Mouse (Mus musculus): Measurements from ENCODE around the gene Galnt13.
A peak's percentile ranks its signal among the peaks of the same experiment; 100 is the strongest.
"Not testable (repeated sequence)": the region's sequence is repeated elsewhere in the genome, so short reads cannot be mapped to it uniquely, and the experiment has no call there.

The Galnt13 gene

DNA sequence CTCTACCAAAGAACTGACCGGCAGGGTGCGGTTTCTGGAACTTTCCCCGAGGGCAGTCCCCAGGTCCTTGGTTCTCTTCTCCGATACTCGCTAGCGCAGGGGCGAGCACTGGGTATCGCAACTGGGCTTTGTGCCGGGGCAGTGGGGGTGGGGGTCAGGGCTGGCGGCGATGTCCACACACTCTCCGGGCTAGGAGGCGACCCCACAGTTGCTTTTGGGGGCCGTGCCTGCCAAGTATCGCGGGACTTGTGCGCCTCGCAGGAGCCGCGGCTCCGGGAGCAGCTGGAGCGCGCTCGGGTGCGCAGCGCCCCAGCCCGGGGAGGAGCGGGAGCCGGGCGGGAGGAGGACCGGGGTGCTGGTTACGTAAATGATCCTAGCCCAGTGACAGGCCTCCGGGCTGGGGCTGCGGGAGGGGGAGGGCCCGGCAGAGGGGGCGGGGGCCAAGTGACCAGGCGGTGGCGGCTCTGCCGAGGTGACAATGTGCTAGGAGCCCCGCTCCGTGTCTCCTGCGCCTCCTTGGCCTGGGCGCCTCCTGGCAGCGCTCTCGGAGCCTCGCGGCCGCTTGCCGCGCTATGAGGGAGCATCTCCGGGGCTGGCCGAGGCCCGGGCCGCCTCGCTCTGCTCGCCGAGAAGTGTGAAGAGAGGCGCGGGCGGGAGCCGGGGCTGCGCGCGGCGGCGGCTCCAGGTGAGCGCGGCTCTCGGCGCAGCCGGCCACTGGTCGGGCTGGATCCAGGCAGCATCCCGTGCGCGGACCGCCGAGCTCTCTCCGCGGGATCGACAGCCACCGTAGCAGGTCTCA is at the start of gene Galnt13:
Gene Galnt13, plus strand, starts transcription at position 381 of the 799 bp plus-strand sequence.
- peak in 1 of 2 experiments; percentile 18 for DNase-seq (ENCODE audit: low spot score in 2 of 2)

- DNase-seq (ENCODE audit: low spot score in 2 of 2), result no peak
These were observed 5.1 kb upstream of the Galnt13 start for GRCm38 (mm10) chr2:54431060-54431459.

GRCm38 (mm10) chr2:54435380-54435779 is 737 bp upstream of the Galnt13 start:
- DNase-seq (ENCODE audit: low spot score in 2 of 2), result no peak

GRCm38 (mm10) chr2:54436736-54437500 is 801 bp downstream of the Galnt13 start:
- DNase-seq (ENCODE audit: low spot score in 2 of 2), result no peak

- no peak for DNase-seq (ENCODE audit: low spot score in 2 of 2)
These were observed 1.3 kb downstream of the Galnt13 start for GRCm38 (mm10) chr2:54437501-54437830.

GRCm38 (mm10) chr2:54442734-54443500 is 6.8 kb downstream of the Galnt13 start:
- no peak for DNase-seq (ENCODE audit: low spot score in 2 of 2)

GRCm38 (mm10) chr2:54483426-54483825 is 47.3 kb downstream of the Galnt13 start:
- DNase-seq (ENCODE audit: low spot score in 2 of 2), result no peak

- no peak for DNase-seq (ENCODE audit: low spot score in 2 of 2)
These were observed 86.9 kb downstream of the Galnt13 start for GRCm38 (mm10) chr2:54522989-54523388.

DNA sequence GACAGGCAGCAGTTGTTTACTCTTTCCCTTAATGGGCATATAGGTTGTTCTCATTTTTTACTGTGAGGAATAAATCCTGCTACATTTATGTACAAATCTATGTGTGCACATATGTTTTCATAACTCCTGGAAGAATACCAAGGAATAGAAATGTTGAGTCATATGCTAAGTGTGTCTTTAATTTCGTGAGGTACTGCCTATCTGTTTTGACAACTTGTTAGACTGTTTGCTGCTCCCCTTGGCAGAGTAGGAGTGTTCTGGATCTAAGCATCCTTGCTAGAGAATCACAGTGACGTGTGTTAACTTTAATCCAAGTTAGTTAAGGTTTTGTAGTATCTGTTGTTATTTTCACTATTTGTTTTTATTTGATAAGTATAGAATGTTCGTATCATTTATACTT is 91.0 kb downstream of the Galnt13 start:
- DNase-seq (ENCODE audit: low spot score in 2 of 2), result no peak

GRCm38 (mm10) chr2:54558357-54559153 is 122.4 kb downstream of the Galnt13 start:
- DNase-seq (ENCODE audit: low spot score in 2 of 2), result no peak

GRCm38 (mm10) chr2:54565068-54565467 is 129.0 kb downstream of the Galnt13 start:
- DNase-seq (ENCODE audit: low spot score in 2 of 2), result no peak

GRCm38 (mm10) chr2:54567186-54567585 is 131.1 kb downstream of the Galnt13 start:
- DNase-seq (ENCODE audit: low spot score in 2 of 2), result no peak

- no peak for DNase-seq (ENCODE audit: low spot score in 2 of 2)
These were observed 131.5 kb downstream of the Galnt13 start for GRCm38 (mm10) chr2:54567632-54568031.

DNA sequence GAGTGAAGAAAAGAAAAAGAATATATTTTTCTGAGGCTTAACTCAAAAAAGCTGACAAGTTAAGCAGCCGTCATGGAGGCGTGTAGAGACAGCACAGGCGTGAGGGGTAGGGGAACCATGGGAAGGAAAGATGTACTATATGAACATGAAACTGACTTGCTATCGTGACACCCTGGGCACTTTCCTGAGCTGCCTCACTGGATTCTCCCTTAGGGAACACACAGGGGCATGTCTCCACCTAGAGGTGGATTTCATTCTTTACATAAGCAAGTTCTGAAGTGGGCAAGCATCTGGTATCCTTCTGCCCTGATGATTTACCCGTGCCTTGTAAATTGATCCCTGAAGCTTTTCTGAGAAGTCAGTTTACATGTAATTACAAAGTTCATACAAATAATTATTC is 277.7 kb downstream of the Galnt13 start:
- DNase-seq (ENCODE audit: low spot score in 2 of 2), result not testable (repeated sequence)

DNA sequence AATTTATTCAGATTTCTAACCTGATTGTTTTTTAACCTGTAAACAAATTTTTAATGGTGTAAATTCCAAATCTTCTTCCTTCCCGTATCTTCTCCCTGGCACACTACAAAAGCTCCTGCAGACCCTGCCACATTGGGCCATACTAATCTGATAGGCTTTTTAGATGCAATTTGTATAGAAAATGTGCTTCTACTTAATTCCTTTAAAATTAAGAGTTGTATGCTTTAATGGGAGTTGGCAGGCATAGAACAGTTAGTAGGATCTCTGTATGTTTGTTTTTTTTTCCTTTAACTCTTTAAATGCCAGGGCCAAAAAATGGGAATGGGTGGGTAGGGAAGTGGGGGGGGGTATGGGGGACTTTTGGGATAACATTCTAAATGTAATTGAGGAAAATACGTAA is 315.1 kb downstream of the Galnt13 start:
- no peak for DNase-seq (ENCODE audit: low spot score in 2 of 2)

DNA sequence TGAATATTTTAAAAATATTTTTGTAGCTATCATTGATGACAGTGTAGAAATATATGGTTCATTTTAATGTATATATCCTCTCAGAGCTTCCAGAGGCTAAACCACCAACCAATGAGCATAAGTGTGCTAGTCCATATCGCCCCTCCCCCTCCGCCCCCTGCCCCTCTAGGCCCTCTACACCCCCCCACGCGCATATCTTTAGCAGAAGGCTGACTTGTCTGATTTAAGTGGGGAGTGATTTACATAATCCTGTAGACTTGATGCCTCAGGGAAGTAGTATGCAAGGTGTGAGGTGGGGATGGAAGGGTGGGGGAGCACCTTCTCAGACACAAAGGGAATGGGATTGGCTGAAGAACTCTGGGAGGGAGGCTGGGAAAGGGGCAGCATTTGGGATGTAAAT is 323.7 kb downstream of the Galnt13 start:
- DNase-seq (ENCODE audit: low spot score in 2 of 2), result no peak

DNA sequence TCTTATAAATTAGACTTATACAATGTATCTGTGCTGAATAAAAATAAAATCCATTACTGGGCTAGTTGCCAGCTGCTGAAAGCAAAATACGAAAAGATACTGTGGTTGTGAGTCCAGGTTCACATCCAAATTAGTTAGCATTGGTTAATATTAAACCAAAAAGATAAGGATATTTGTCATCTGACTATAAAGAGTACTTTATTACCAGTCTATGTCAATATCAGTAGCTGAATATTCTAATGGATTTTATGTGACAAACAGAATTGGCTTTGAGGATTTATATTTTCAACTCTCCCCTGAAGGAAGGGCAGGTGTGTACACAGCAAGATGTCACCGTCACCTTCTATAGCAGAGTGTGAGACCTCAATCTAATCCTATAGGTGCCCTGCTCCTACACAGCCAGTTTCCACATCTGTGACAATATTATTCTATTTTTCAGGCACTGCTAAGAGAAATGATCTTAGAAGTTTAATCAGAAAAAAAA is 342.7 kb downstream of the Galnt13 start:
- no peak for DNase-seq (ENCODE audit: low spot score in 2 of 2)

- DNase-seq (ENCODE audit: low spot score in 2 of 2), result no peak
These were observed 377.6 kb downstream of the Galnt13 start for GRCm38 (mm10) chr2:54813670-54814256.

DNA sequence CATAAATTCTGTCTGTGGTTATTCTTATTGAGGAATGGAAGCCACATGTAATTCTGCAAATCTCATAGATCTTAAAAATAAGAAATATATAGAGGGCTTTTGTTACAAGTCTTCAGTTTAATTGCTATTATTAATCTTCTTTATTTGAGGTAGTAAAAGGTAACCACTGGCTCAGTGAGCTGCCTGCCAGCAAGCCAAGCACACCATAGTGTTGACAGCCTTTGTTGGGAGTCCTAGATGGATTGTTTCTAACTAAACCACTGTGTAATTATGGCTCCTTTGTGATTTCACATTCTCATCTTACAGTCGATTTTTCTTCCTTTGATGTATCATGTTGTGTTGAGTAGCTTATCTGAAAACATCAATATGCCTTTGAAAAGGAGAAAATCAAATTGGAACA is 405.1 kb downstream of the Galnt13 start:
- DNase-seq (ENCODE audit: low spot score in 2 of 2), result no peak

DNA sequence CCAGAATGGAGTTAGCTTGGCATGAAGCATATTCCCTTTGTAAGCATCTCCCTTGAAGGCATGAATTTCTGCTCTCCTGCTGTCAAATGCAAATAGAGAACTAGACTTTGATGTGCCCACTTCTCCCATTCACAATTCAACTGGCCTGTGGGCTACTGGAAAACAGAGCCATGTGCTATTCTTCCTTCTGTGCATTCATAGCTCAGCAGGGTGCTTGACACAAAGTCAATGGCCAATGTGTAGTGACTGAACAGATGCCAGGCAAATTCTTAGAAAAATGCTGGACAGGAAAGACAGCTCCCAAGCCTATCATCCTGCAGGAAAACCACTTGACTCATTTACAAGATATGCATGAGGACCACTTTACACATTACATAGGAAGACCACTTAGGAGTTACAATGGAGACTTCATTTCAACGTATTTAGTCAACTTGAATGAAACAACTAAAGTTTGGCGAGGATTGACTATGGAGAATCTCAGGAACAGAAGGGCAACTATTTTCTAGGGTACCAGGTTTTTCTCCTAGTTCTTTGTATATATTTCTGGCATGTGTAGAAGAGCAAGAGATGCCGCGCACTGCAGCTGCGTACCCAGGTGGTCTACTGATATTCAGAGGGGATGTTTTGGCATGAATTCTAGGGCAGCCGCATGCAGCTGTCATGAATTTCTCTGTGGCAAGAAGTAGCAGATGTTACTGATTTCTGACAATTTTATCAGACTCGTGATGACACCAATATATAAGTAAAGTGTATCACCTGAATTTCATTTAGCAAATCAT is 470.4 kb downstream of the Galnt13 start:
- no peak for DNase-seq (ENCODE audit: low spot score in 2 of 2)

All from urinary bladder, postnatal 4 days (tissue).